Mouse (Mus musculus): Measurements from ENCODE around the gene Rem1.

Rem1 gene

DNA sequence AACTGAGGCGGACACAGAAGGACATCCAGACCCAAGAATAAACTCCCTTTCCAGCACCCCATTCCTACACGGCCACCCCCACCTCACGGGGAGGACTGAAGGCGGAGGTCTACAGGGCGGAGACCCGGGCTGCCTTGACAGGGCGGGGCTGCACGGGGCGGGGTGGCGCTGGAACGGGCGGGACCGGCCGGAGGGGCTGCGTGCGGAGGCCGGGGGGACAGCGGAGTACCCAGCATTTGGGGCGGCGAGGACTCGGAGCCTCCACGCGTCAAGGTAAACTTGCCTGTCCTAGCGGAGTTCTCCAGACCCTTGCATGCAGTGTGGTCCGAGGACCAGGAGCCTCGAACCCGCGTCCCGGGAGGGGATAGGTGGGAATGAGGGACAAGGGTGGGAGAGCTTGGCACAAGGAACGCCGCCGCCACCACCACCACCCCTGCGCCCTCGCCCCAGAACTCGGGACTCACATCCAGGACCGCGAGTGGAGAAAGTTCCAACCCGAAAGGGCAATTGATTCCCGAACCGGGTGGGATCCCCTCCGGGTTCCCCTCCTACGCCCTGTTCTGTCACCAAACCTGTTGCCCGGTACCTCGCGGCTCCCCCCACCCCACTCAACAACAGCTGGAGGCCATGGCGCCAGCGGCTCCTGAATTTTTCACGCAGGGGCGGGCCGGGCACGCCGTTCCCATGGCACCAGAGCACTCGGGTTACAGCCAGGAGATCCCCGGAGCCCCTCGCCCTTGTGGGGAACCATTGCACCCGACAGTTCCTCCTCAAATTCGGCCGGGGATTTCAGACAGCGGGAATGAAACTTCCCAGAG is at the start of gene Rem1:
Rem1 (plus strand) TSS at position 178 of the 818 bp plus-strand sequence.
- no peak for DNase-seq (ENCODE audit: low read depth in 1 of 2, low spot score in 2 of 2)

DNA sequence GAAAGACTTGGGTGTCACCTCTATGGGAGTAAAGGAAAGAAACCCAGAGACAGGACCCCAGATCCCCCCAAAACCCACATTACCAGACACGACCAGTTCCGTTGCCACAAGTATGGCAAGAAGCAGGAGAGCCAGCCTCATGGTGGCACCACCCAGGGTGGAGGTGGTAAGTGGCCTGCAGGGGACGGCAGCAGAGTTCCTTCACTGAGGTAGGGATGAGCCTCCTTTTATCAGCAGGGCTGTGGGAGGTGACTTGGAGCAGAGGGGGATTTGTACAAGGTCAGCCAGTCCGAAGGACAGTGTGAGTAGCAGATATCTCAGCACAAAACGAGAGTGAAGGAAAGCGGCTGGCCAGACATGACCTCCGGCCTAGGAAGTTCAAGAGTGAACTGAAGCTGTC is 46.6 kb upstream of the Rem1 start, which contains the start of gene Defb19:
Defb19 (minus strand) TSS at position 206 of the 400 bp plus-strand sequence.
- DNase-seq (ENCODE audit: low read depth in 1 of 2, low spot score in 2 of 2) = no peak

DNA sequence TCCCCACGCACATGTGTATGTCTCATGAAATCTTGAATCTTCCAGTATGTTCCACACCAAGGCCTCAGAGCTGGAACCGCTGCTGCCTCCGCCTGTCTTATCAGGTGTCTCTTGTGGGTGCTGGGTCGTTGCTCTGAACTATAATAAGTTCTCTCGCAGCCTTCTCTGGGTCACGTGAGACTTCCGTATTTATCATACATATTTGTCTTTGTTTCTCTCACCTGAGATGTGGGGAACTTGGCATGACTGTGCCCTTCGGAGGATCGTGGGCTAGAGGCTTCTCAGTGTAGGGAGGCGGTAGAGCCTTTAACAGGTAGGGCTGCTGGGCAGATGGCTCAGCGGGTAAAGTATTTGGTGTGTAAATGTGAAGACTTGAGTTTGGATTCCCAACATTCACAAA is 46.1 kb upstream of the Rem1 start:
- DNase-seq (ENCODE audit: low read depth in 1 of 2, low spot score in 2 of 2) = no peak

DNA sequence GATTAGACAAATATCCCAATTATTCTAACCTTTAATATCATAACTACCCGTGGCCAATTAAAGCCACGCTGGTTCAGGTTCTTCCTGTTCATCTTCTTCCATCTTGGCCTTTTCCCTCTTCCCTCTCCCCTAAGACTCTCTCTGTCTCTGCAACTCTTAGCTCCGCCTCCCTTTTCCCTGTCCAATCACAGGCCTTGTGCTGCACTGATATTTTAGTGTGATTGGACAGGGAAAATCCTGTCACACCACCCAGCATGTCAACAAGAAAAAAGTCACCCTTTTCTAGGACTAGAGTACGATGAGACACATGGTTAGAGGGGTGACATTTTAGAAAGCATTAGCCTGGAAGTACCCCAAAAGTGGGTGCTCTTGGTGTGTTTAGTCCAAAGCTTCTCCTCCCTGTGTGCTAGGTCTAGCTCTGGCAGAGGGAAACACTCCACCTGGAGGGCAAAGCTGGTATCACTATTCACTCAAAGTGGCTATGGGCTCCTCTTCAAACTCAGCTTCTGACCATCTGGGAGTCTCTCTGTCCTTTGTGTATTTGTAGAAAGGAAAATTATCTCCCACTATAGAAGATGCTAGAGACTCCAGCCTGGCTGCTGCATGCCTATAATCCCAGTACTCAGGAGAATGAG is 39.7 kb upstream of the Rem1 start:
- no peak for DNase-seq (ENCODE audit: low read depth in 1 of 2, low spot score in 2 of 2)

DNA sequence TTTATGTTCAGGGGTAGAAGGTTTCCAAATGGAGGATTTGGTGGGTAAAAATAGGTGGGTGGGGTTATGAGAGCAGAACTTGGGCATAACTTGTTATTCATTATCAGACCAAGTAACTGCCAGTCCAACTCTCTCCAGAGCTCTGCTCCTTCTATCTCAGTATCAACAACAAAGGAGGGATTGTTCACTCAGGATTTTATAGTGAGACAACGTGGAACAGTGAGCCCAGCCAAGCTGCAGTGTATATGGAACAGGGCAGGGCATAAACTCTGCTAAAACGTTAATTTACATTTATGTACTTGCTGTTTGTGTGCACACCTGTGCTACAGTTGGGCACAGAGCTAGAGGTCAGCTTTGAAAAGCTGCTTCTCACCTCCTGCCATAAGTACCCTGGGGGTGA is 38.3 kb upstream of the Rem1 start:
- no peak for DNase-seq (ENCODE audit: low read depth in 1 of 2, low spot score in 2 of 2)

DNA sequence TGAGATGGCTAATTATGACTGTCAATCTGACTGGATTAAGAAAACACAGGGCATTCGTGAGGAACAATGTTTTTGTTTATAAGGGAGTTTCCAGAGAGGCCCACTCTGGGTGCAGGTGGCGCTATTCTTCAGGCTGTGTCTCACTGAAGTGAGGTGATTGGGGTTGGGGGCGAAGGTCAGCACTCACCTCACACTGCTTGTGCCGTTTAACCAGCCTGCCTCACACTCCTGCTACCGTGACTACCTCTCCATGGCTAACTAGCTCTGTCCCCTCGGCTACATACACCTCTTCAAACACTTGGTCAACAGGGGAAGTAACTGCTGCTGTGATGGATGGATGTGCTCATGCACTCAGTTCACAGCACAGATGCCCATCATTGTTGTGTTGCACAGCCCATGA is 37.7 kb upstream of the Rem1 start:
- DNase-seq (ENCODE audit: low read depth in 1 of 2, low spot score in 2 of 2) = no peak

DNA sequence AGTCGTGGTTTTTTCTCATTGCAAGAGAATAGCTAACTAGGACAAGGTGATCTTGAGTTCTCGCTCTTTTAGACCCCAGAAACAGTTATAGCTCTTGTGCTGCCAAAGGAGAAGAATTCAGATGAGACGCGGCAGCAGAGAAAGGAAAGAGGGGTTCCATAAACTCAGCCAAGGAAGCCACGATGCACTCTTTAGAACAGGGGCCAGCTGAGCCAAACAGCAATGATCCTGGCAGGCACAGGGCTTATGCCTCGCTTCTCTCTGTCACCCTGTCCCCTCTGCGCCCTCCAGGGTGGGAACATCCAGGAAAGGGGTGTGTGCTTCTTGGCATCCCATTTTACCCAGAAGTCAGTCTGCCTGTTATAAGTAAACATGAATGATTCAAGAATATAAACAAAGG is 27.5 kb upstream of the Rem1 start, which contains the start of gene Defb45:
Defb45 (minus strand) TSS at position 101 of the 400 bp plus-strand sequence.
- DNase-seq (ENCODE audit: low read depth in 1 of 2, low spot score in 2 of 2) = no peak

DNA sequence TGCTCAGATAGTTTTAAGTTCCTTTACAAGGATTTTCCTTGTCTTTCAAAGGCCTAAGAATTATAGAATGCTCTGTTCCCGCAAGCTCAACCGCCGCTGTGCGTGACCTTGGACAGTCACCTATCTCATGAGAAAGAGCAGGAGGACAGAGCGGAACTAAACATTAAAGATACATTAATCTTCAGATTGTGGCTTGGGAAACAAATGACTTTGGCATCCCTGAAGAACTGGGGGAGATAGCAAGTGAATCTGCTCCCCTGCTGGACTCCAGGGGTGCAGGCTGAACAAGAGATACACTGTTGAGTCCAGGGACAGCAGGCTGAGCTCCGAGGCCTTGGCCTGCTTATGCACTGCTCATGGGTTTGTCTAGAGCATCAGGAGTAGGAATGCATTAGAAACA is 26.7 kb upstream of the Rem1 start:
- no peak for DNase-seq (ENCODE audit: low read depth in 1 of 2, low spot score in 2 of 2)

DNA sequence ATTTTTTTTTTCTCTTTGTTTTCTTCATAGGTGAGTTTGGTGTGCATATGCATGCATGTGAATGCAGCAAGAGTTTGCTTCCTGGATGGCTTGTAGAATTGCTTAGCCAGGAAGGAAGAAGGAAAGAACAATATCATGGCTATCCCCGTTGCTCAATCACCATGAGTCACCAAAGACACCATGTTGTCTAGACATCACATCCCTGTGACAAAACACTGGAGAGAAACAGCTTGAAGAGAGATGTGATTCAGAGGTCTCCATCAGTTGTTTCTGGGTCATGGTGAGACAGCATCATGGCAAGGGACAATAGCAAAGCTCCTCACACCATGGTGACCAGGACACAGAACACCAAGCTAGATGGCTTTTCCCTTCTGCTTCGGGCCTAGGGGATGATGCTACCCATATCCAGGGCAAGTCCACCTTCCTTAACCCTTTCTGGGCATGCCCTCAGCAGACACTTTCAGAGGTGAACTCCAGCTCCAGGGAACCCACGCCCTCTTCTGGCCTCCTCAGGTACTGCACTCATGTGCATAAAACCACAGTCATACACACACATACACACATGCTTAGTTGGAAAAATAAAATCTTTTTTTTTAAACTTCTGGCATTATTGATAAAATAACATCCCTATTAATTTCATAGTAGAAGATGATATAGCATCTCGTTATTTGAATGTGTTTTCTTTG is 25.3 kb upstream of the Rem1 start:
- no peak for DNase-seq (ENCODE audit: low read depth in 1 of 2, low spot score in 2 of 2)

DNA sequence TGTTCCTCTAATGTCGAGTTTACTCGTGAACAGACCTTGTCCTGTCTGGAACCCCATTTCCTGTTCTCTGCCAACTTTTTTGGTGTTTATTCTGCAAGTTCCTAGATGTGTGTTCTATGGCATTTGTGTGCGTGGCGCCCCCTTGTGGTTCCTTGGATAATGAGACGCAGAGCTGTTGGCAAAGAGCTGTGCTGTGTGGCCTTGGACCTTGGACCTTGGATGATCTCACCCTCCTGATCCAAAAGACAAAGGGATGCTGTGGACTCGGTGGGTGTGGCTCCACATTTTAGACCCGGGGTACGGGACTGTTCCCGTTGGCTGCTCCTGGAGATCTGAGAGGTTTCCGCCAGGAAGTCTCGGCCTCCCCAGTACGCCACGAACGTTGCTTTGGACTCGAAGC is 22.7 kb upstream of the Rem1 start, which contains the start of gene Defb36:
Defb36 (plus strand) TSS at position 271 of the 400 bp plus-strand sequence.
- DNase-seq (ENCODE audit: low read depth in 1 of 2, low spot score in 2 of 2) = no peak

DNA sequence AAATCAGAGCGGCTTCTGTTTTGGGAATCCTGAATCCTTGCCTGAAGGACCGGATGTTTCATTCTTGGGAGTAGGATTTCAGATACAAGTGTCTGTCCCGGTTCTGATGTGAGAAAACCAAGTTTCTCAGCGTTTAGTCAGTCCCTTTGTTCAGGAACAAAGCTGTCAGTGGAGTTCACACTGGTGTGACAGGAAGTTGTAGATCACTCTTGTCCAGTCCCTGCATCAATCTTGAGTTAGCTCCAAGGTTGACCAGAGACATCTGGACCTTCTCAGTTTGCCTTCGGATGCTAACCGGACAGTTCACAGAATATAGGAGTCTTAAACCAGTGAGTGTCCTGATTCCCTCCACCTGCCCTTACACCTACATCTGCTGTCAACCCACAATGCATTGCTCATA is 19.0 kb upstream of the Rem1 start:
- no peak for DNase-seq (ENCODE audit: low read depth in 1 of 2, low spot score in 2 of 2)

DNA sequence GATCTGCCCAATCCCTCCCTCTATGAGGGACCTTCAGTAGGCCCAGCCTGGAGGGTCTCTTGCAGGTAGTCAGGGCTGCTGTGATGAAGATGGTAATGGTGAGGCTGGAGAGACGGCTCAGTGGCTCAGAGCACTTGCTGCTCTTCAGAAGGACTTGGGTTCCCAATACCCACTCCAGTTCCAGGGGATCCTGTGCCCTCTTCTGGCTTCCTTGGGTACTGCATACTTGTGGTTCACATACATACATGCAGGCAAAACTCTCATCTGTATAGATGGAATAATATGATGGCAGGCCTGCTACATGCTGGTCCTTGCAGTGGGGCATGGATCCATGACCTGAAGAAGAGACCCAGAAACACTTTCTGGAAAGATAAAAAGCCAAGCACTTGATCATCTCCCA is 18.0 kb upstream of the Rem1 start:
- DNase-seq (ENCODE audit: low read depth in 1 of 2, low spot score in 2 of 2) = no peak

DNA sequence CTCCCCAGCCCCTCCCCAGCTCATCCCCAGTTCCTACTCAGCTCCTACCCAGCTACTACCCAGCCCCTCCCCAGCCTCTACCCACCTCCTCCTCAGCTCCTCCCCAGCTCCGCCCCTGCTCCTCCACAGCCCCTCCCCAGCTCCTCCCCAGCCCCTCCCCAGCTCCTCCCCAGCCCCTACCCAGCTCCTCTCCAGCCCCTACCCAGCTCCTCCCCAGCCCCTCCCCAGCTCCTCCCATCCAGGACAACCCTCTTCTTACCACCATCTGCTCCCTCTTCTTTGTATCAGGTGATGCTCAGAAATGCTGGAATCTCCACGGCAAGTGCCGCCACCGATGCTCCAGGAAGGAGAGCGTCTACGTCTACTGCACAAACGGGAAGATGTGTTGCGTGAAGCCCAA is 14.6 kb upstream of the Rem1 start:
- DNase-seq (ENCODE audit: low read depth in 1 of 2, low spot score in 2 of 2) = no peak

DNA sequence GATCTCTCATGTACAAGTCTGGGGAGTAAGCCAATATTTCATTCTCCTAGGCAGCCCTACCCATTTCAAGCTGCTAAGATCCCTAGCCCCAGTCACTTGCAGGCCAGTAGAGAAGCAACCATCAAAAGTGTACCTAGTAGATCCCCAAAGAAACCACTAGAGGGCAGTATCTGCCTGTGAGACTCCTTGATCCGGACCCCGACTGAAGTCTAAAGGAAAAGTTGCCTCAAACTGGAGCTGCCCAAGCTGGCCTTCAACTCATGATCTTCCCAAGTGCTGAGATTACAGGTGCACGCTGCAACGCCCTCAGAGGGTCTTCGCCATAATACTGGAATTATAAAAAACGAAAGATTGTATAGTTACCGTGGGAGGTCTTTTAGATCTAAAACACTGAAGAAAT is 11.2 kb upstream of the Rem1 start:
- peak in 1 of 2 experiments; percentile 18 for DNase-seq (ENCODE audit: low read depth in 1 of 2, low spot score in 2 of 2)

DNA sequence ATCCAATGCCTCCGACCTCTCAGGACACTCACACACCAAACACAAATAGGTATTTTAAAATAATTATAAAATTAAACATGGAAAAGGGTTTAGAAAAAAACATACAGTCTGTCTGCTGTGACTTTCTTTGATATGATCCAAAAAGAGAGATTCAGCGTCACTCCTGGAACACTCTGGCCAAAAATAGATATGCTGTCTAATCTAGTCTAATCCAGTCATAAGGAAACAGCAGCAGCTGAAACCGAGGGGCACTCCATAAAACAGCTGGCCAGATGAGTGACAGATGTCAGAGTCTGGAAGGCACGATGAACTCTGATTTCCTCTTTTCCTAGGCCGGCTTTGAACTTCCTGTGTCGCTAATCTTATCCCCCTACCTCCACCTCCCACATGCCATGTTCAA is 10.3 kb upstream of the Rem1 start:
- DNase-seq (ENCODE audit: low read depth in 1 of 2, low spot score in 2 of 2) = no peak

DNA sequence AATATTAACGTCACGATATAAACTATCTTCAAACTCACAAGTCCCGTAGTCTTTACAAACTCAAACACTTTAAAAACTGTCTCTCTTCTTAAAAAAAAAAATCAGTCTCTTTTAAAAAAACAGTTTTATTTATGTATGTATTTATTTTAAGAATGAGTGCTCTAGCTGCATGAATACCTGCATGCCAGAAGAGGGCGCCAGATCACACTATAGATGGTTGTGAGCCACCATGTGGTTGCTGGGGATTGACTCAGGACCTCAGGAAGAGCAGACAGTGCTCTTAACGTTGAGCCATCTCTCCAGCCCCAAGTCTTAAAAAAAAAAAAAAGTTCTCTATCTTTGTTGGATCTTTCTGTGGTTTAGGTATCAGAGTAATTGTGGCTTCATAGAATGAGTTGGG is 9.4 kb upstream of the Rem1 start:
- no peak for DNase-seq (ENCODE audit: low read depth in 1 of 2, low spot score in 2 of 2)

DNA sequence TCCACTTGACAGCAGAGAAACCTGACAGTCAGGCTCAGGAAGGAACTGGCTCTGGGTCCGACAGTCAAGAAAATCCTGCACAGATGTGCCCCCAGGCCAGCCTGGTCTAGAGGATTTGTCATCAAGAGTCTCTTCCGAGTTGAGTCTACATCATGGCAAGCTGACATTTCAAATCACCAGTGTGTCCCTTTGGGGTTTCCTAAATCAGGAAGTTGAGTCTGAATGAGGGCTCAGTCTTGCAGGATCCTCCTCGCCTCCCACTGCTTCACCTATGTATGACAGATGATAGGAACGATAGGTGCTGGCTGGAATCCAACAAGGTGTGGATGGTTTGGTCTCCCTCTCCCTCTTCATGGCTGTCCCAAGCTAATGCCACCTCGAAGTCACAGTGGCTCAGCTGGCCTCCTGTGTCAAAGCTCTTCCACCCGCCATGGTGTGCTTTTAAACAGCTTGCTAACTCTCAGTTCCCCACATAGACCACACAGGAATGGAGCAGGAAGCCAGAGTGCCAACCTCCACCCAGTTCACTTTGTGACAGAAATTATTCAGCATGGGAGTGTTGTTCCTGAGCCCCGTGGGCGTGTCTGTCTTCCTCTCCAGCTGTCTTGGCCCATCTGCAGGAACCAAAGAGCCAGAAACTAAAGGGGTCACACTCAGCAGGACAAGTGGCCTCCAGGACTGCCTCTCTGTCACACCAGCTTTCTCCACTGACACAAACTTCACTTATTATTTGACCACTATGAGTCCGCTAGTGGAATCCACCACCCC is 6.2 kb upstream of the Rem1 start:
- peak; percentile 30 to 45 for DNase-seq (ENCODE audit: low read depth in 1 of 2, low spot score in 2 of 2)

DNA sequence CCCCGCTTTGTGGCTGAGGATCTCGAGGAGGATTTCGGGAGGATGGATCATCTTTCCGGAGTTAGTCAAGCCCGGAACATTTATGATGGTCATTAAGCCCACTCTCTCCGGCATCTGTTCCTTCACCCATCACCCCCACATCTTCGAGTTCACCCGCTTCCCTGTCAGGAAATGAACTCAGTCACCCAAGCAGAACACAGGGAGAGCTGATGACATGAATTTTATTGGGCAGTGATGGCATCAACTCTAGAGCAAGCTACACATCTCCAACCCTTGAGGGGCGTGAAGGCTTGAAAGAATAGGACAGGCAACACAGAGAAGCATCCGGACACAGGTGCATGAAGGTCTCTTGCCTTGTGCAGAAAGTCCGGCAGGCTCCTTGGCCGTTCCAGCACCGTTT is 4.6 kb upstream of the Rem1 start:
- DNase-seq (ENCODE audit: low read depth in 1 of 2, low spot score in 2 of 2) = no peak

DNA sequence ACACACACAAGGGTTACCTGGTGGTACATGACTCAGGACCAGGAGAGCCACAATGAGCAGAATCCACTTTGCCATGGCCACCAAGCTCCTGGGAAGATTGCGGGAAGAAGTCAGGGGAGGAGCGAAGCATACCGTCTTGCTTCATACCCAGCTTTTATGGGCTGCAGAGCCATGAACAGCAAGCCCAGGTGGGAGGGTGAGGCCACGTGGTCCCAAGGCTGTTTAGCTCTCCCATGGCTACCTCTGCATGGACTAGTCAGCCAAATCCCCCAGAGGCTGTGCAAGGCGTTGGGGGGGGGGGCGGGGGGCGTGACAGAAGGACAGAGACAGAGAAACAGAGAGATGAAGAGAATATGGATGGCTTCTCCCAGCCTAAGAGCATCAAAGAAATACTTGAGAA is 3.8 kb upstream of the Rem1 start, which contains the start of gene Defb25:
Defb25 (minus strand) TSS at position 101 of the 400 bp plus-strand sequence.
- no peak for DNase-seq (ENCODE audit: low read depth in 1 of 2, low spot score in 2 of 2)

DNA sequence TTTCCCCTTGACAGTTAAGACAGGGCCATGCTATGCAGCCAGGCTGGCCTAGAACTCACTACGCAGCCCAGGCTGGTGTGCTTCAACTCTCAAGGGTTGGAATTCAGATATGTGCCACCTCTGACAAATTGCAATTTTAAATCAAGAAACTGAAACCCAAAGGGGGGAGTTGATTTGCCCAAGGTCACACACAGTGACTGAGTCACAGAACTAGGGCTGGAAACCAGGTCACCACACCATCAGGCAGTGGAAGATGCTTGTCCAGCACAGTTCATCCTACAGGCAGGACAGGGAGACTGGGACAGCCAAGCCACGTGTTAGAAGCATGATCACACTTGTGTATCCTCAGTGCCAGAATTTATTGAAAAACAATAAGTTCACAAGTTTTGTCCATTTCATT is 2.2 kb upstream of the Rem1 start:
- DNase-seq (ENCODE audit: low read depth in 1 of 2, low spot score in 2 of 2) = no peak

DNA sequence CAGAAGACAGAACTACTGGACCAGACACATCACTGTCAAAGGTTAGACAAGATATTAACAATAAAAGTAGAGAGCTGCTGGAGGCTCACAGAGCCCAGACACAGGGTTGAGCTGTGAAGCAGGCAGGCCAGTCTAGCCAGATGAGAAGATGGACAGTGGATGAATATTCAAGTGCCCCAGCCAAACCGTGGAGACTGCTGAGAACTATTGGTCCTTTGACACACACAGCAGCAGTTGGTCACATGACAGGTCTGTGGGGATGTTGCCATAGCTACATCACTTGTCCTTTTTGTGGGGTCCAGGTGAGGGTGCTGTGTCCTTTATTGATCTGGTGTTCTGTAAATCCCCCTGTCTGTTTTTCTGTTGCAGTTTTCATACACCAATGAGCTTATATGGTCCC is 1.5 kb upstream of the Rem1 start:
- no peak for DNase-seq (ENCODE audit: low read depth in 1 of 2, low spot score in 2 of 2)
